Mouse (Mus musculus): ENCODE measurements around the gene Trim71.
A peak's percentile ranks its signal among the peaks of the same experiment; 100 is the strongest.

The Trim71 gene

DNA sequence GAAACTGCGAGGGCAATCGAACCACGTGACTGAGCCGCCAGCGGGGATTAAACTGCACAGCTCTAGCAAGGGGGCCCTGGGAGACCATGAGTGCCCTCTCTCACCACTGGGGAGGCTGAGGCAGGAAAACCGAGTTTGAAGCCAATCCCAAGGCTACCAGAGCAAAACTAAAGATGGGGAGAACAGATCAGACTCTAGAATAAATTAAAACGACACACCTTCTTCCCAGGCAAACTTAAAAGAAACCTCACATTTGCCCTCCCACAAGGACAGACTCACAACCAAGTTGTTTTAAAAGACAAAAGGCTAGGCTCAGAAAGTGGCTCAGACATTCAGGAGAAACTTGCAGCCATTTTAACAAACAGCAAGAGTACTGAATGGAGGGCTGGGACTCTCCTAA lies 7.1 kb downstream of the Trim71 start:
- DNase-seq (ENCODE audit: low spot score in 2 of 2) = no peak

DNA sequence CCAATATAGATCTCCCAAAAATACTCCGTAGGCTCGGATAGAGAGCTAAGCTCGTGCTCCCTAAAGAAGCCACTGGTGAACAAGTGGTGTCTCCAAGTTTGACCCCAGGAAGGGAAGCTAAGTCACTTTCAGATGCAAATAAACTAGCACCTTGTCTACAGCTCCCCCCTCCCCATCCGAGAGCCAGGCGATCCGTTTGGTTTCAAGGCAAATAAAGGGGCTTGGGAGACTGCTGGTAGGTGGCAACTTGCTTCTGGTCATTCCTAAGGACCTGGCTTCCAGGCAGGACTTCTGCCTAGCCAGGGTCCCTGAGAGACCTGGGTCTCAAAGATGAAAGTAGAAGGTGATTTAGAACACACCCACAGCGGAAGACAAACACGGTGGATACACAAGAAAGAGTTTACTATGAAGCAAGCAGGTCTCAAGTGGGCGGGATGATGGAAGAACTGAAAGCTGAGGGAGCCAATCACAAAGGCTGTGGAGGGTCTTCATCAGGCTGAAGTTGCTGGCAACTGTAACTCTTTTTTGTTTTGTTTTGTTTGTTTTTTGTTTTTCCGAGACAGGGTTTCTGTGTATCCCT lies 7.8 kb downstream of the Trim71 start:
- no peak for DNase-seq (ENCODE audit: low spot score in 2 of 2)

- DNase-seq (ENCODE audit: low spot score in 2 of 2) = no peak
These were observed 9.7 kb downstream of the Trim71 start for GRCm38 (mm10) chr9:114554355-114554979.

- DNase-seq (ENCODE audit: low spot score in 2 of 2) = no peak
These were observed 10.3 kb downstream of the Trim71 start for GRCm38 (mm10) chr9:114553828-114554227.

DNA sequence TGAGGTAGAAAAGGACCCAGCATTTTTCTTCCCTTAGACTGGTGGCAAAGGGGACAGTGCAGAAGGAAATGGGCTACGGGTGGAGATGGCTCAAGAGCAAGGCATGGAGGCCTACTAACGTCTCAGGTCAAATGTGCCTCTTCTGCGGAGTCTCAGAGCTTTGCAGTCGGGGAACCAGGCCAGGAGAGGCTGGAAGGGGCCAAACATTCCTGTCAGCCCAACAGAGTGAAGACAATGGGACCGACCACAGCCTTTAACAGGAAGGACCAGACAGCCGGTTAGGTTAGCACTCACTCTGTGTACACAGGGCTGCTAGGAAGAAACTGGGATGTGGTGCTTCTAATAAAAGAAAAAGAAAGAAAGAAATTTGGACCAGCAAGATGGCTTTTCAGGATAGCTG lies 14.1 kb downstream of the Trim71 start:
- DNase-seq (ENCODE audit: low spot score in 2 of 2) = no peak

DNA sequence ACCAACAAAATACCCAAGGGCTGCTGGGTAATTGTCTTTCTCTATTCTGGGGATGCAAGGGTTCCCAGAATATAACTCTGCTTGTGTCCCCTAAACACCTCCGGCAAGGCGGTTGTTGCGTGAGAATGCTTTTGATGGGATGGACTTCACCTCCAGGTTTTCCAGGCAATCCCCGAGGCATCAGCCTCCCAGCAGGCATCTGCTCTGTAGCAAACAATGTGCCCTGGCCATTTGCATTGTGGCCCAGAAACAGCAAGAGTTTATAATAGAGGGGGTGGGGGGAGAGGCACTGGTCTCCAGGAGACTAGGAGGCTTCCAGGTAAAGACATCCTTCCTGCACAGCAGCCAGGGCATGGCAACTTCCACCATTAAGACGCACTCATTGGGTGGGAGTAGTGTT lies 15.1 kb downstream of the Trim71 start:
- no peak for DNase-seq (ENCODE audit: low spot score in 2 of 2)

- no peak for DNase-seq (ENCODE audit: low spot score in 2 of 2)
These were observed 15.7 kb downstream of the Trim71 start for GRCm38 (mm10) chr9:114548496-114548895.

GRCm38 (mm10) chr9:114547643-114548077 lies 16.5 kb downstream of the Trim71 start:
- DNase-seq (ENCODE audit: low spot score in 2 of 2) = no peak

DNA sequence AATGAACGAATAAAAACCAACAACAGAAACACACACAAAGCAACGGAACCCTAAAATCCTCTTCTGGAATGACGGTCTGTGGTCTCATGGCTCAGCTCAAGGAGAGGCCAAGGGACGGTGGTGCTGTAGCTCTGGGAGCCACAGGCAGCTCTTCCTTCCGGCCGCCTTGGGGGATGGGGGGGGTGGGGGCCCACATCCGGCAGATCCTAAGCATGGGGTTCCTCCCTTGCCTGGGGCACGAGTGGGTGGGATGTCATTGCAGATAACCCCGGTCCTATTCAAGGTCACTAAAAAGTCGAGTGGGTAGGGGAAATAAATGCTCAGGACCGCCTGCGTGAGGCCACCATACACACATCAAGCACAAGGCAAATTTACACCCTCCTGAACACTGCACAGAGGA lies 17.4 kb downstream of the Trim71 start:
- no peak for DNase-seq (ENCODE audit: low spot score in 2 of 2)

GRCm38 (mm10) chr9:114544754-114545393 lies 19.3 kb downstream of the Trim71 start:
- DNase-seq (ENCODE audit: low spot score in 2 of 2) = no peak

DNA sequence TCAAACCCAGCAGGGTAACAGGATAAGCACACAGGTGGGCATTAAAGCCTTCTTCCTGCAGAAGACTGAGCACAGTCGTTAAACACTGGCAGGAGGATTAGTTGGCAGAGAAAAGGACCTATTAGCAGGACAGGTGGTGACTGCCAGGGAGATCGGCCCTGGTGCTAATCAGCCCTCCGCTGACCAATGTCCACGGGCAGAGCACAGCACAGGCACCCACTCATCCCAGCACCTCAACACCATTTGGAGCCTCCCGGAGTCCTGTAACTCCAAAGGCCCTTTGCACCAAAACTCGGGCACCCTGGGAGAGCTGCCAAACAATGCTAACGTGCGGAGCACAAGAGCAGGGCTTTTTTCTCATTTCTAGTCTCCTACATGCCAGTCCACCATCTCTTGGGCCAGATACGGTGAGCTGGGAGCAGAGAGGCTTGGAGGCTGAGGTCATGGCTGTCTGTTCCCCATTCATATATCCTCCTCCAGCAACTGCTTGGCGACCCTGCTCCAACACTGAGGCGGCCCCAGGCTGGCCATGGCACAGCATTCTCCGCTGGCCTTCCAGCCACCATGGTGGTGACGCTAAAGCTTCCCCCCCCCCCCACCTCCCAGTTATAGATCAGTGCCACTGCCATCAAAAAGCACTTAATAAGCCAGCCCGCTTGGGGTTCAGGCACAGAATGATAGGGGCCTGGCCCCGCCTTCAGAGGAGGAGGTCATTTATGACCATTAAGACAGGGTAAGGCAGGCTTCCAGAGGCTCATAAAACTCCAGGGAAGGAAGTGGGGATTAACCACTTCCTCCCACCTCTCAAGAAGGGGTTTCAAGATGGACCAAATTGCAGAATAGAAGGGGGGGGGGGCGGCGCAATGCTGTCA lies 20.1 kb downstream of the Trim71 start:
- DNase-seq (ENCODE audit: low spot score in 2 of 2) = no peak

DNA sequence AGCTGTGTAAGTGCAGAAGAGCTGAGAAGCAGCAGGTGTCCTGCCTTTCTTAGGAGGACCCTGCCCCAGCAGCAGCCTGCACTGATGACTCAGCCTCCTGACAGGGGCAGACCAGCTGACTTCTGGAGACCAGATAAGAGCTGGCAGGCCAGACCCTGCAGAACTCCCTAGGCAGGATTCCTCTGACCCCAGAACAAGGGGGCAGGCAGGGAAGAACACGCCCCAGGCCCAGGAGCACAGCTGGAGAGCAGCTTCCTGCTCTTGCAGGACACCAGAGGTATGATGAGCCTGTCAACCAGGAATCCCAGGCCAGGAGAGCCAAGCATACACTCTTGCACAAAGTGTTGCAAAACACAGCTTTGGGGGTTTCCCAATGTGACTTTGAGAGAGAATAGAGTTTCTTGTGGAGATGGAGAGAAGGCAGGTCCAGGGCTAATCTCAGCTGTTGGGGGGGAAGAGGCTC lies 22.9 kb downstream of the Trim71 start:
- no peak for DNase-seq (ENCODE audit: low spot score in 2 of 2)

DNA sequence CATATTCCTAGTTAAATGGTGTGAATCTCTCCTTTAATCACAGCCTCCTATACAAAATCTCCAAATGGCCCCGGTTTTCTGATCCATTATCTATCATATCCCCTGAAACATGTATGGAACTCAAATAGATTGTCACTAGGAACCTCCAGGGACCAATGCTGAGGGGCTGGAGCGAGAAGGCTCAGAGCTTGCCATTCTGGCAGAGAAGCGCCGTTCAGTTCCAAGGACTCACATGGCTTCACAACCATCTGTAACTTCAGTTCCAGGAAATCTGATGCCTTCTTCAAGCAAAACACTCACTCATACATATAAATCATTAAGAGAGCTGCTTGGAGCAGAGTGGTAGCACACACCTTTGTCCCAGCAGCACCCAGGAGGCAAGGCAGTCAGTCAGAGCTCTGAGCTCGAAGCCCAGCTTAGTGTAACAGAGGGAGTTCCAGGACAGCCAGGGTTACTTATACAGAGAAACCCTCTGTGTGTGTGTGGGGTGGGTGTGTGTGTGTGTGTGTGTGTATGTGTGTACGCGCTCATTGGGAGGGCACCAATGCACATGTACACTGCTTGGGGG lies 25.1 kb downstream of the Trim71 start:
- no peak for DNase-seq (ENCODE audit: low spot score in 2 of 2)

DNA sequence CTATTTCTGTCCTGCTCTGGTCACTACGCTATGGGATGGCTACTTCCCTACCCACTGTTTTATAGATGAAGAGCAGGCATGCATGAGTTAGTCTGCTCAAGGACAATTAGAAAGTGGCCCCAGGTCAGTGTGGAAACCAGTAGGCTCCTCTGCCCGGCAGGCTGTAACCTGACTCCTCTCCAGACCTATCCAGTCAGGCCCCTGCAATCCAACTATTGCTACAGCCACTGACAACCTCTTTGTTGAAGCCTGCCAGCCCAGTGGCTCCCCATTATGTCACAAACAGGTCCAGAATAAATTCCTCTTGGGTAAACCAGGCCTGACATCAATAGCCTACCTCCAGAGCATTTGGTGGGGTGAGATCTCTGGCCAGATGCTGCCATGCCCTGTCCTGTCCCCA lies 27.5 kb downstream of the Trim71 start:
- no peak for DNase-seq (ENCODE audit: low spot score in 2 of 2)

DNA sequence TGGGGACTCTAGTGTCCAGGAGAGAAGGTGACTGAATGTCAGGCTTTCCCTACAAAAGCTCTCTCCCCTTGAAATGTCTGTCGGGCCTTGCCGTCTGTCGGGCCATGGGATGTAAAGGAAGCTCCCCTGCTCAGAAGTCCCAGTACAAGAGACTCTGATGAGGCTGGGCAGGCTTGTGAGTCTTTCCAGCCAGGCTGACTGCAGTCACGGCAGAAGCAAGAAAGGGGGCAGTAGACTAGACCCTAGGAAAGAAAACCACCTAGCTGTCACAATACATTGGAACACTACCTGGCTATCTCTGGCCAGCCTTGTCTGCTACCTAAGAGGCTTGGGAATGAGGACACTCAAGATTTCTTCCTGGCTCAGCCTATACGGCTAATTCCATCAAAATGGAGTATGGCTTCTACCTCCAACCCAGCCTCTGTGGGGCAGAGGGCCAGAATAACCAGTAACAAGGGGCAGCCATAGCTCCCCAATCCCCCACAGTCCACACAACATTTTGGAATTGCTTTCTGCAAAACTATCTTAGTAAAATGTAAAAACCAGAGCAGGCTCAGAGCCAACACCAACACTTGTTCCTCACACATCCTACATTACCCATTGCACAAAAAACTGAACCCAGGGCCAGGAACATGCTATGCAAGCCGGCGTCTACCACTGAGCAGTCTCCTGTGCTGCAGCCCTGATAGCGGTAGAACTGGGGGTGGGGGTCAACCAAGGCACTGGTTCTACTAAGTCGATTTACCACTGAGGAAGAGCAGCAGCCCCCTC lies 29.2 kb downstream of the Trim71 start:
- no peak for DNase-seq (ENCODE audit: low spot score in 2 of 2)

- DNase-seq (ENCODE audit: low spot score in 2 of 2) = no peak
These were observed 30.3 kb downstream of the Trim71 start for GRCm38 (mm10) chr9:114533848-114534247.

- no peak for DNase-seq (ENCODE audit: low spot score in 2 of 2)
These were observed 32.9 kb downstream of the Trim71 start for GRCm38 (mm10) chr9:114531276-114531675.

- DNase-seq (ENCODE audit: low spot score in 2 of 2) = no peak
These were observed 35.5 kb downstream of the Trim71 start for GRCm38 (mm10) chr9:114528680-114529048.

- no peak for DNase-seq (ENCODE audit: low spot score in 2 of 2)
These were observed 36.0 kb downstream of the Trim71 start for GRCm38 (mm10) chr9:114527992-114528679.

GRCm38 (mm10) chr9:114527085-114527484 lies 37.1 kb downstream of the Trim71 start:
- DNase-seq (ENCODE audit: low spot score in 2 of 2) = peak in 1 of 2 experiments; percentile 10

- DNase-seq (ENCODE audit: low spot score in 2 of 2) = no peak
These were observed 37.6 kb downstream of the Trim71 start for GRCm38 (mm10) chr9:114526581-114526980.
